Mouse (Mus musculus) urinary bladder, postnatal 25 days (tissue): ENCODE data around the gene Maco1.

Source experiments
- DNase-seq: peaks from one replicate; pipeline ENCODE4 v3.0.0; 2022; ENCODE audit warnings: low spot score

Maco1 gene

DNA sequence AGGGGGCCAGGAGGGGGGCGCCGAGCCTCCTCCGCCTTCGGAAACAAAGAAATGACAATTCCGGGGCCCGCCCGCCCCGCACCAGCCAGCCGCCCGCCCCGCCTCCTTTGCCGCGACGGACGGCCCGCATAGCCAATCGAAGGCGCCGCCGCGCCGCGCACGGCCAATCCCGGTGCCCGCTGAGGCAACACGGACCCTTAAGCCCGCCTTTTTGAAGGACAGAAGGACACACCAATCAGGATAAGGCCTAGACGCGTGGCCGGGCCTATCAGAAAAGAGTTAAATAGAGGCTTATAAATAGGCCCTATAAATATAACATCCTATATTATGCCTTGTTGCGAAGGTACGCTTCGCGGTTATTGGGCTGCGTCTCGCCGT, at the start of gene Maco1:
Maco1 (minus strand) TSS at position 87 of the 378 bp plus-strand sequence.
- DNase-seq, result peak; percentile 100

DNA sequence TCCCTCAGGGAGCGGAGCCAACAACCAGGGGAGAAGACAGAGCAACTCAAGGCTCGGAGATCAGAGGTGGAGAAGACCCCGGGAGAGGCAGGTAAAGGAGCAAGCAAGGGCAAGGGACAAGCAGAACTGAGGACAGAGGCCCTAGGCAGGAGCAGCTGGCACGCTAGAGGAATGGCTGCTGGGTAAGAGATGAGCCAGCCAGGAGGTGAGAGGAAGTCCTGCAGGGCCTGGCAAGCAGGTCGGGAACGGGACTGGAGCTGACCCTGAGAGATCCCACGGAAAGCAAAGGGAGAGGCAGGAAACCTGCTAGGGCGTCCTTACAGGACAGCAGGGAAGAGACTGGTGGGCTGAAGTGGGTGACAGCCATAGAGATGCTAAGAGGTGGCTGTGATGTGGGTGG, 48.0 kb upstream of the Maco1 start:
- no peak for DNase-seq

DNA sequence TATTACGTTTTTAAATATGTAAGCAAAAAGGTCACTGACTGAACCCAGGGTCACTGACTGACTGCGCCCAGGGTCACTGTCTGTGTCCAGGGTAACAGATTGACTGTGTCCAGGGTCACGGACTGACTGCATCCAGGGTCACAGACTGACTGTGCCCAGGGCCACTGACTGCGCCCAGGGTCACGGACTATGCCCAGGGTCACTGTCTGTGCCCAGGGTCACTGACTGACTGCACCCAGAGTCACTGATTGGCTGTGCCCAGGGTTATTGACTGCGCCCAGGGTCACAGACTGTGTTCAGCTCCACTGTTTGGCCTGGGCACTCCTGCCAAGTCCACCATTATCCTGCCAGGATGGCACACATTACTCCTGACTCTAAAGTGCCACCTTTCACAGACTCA, 44.1 kb upstream of the Maco1 start:
- no peak for DNase-seq

DNA sequence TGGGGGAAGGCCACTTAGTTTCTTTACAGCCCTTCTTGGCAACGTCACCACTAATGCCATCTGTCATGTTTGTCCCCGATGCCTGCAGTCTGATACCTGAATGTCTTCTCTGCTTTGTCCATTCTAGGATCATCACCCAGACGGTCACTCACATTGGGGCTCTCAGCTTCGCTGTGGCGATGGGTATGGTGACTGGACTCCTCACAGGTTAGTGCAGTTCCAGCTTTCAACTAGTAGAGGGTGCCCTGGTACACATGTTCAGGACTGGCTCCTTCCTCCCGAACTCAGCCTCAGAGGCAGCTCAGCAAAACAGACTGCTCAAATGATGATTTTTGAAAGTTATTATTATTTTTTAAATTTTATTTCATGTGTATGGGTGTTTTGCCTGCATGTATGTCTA, 39.0 kb upstream of the Maco1 start:
- DNase-seq, result peak; percentile 22

DNA sequence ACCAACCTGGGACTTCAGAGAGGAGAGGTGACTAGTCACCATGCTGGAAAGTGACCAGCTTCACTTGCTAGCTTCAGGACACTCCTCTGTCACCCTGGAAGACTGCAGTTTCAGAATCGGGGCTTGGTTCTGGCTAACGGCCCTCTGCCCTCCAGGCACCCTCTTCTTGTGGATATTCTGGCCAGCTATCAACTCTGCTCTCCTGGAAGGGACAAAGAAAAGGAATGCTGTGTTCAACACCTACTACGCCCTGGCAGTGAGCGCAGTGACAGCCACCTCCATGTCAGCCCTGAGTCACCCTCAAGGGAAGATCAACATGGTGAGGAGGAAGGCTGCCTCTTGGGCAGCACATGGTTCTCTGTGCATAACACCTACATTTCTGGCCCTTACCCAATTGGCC, 31.2 kb upstream of the Maco1 start:
- no peak for DNase-seq

DNA sequence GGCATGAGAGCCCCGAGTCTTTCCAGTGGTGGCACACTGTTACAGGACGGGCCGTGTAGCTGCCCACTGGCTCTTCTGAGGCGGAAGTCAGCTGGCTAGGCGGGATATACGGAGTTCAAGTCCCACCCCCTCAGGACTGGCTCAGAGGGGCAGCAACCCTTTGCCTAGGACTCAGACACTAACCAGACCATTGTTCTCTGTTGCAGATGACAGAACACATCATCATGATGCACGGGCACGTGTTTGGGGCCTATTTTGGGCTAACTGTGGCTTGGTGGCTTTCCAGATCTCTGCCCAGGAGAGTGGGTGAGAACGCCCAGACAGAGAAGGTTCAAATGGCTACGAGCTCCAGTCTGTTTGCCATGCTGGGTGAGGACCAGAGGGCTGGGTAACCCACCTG, 30.7 kb upstream of the Maco1 start:
- DNase-seq, result no peak

DNA sequence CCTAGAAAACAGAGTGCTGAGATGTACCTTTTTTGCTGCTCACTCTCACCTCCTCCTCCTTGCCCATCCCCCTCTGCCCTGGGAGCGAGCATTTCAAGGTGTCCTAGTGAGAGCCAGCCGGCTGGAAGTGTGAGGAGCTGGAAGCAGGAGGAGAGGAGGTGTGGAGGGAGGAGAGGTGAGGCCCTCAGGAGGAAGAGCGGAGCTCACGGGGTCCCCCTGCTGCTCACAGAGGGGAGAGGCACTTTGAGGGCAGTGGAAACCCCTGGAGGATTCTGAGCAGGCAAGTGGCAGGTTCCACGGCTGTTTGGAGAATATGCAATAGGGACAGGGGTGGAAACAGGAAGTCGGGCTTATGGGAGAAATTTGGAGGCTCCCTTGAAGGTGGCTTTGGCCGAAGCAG, 30.1 kb upstream of the Maco1 start:
- peak; percentile 35 for DNase-seq

DNA sequence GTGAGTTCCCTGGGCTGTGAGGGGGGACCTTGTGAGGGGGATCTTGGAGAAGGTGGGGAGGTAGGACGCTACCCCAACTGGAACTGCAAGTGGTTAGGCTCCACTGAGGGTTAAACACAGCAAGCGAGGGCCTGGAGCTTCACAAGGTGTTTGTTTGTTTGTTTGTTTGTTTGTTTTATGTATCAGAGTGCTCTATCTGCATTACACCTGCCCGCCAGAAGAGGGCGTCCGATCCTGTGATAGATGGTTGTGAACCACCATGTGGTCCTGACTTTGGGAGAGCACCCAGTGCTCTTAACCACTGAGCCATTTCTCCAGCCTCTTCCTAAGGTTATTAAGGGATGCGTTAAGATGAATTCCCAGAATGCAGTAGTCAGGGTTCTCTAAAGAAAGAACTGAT, 26.9 kb upstream of the Maco1 start:
- DNase-seq, result no peak

DNA sequence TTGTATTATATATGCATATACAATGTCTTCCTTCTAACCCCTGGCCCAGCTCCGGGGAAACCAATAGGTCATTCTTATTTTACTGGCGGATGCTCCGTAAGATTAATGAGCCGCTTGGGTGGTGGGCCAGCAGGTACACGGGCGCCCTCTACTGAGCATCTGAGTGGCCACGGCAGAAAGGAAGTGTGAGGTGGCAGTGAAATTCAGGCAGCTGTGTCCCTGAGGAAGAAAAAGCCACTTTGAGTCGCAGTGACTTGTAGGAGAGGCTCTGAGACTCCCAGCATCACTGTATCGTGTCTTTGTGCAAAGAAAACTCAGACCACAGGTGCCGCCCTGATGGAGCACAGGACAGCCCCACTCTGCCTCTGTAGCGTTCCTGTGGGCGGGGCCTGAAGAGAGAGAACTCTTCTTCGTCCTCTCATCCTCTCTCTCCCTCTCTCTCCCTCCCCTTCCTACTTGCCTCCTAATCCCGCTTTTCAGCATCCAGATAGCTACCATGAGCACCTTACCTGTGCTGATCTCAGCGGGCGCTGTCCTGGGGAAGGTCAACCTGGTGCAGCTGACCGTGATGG, 26.4 kb upstream of the Maco1 start:
- peak; percentile 74 for DNase-seq

DNA sequence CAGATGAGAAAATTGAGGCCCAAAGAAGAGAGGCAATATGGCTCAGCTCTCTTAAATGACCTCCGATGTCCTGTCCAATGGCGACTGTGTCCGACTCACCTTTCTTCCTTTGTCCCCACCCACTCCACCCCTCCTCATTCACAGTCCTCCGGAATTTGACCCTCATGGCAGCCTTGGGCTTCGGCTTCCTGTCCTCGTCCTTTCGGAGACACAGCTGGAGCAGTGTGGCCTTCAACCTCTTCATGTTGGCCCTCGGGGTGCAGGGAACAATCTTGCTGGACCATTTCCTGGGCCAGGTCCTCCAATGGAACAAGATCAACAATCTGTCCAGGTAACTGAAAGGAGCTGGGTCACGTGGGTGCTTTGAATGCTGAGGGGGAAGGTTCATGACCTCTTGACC, 23.0 kb upstream of the Maco1 start:
- no peak for DNase-seq

DNA sequence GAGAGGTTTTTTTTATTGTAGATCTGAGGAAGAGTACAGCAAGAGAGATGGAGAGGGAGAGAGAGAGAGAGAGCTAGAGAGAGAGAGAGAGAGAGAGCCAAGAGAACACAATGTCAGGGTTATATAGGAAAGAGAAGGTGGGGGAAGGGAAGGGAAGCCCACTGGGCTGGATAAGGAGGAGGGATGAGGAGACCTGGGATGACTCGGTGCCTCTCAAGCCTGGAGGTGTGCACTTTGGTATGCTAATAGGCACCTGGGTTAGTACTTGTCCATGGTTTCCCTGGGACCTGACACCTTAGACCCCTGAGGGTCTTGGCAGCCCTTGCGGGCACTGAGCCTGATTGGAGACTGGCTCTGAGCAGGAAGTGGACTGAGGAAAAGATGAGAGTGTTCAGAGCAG, 18.8 kb upstream of the Maco1 start:
- DNase-seq, result no peak

DNA sequence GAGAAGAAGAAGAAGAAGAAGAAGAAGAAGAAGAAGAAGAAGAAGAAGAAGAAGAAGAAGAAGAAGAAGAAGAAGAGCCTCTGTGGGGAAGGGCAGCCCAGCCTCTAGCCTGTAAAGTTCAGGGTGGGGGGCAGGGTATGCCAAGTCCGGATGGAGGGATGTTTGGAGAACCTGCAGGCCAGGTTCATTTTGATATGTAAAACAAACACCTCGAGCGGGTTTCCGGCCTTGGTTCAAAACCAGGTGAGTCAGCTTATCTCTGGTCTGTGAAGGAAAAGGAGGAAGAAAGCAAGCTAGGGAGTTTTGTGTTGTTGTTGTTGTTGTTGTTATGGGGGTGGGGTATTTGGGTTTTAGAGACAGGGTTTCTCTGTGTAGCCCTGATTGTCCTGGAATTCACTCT, 18.3 kb upstream of the Maco1 start:
- no peak for DNase-seq

DNA sequence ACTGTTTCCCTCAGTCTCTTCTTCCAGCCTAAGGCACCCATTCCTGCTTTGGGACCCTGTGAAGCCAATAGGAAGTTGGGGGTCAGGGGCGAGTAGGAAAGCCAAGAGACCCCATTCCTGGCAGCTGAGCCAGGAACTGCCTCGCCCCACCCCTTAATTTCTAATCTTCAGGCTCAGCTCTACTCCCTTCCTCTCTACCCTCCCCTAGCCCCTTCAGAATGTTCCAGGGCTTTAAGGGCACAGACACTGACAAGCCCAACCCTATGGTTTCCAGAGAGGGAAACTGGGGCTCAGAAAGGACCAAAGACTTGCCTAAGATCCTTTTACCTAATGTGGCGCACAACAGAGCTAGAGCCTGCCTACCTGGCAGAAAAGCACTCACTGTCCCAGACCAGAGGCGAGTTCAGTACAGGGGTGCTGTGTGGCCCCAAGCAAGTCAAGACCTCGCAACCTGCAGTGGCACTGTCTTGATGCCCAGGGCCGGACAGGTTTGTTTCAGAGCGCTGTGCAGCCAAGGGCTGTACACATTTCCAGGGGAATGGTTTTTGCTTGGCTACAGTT, 16.8 kb upstream of the Maco1 start:
- no peak for DNase-seq

DNA sequence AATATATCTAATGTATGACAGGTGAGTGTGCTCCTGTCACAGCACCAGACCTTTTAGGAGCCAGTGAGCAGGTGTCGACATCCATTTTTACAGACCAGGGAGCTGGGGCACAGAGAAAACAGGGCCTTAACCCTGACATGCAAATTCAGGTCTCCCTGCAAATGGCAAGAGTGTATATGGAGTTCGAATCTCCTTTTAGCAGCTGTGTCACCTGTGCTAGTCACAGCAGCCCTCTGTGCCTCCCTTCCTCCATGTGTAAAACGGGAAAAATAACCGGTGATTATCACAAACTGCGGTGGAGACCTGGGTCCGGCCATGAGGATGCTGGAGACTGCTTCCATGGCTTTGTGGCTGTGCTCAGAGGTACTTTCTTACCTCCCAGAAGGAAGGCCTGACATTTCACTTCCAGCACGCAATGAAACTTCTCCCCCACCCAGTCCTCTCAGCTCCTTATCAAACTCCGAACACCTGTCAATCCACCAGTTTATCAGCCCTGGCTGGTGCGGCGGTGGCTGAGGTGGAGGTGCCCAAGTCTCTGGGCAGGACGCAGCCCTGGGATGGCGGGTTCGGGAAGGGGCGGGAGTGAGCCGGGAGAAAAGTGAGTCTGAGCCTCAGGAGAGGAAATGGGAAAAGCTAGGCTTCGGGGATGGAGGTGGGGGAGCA, 16.1 kb upstream of the Maco1 start:
- DNase-seq, result no peak

DNA sequence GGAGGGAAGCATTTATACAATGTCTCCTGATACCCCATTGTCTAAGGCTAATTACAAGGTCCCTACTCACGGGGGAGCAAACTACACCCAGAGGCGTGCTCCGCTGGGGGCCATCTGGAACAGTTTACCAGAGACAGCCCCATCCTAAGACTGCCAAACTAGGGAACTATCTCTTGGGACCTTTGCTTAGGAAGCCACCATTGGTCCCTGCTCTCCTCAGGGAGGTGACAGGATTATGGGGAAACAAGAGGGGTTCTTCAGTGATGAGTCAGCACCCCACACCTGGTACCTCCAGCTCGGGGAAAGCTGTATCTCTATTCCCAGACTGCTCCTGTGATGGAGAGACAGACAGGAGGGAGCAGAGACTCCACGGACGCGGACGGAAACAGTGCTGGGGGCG, 15.3 kb upstream of the Maco1 start:
- DNase-seq, result no peak

DNA sequence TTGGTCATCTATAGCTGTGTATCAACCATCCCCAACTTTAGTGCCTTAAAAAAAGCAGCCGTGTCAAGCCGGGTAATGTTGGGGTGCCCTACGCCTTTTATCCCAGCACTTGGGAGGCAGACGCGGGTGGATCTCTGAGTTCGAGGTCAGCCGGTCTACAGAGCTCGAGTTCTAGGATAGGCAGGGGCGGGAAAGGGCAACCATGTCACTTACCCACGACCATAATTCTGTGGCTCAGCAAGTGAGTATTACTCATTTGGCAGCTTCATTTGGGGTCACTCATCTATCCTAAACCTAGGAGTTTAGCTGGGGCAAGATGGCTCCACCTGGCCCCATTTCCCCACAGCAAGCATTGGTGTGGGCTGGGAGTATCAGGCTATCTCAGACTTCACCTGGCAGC, 14.9 kb upstream of the Maco1 start:
- no peak for DNase-seq

DNA sequence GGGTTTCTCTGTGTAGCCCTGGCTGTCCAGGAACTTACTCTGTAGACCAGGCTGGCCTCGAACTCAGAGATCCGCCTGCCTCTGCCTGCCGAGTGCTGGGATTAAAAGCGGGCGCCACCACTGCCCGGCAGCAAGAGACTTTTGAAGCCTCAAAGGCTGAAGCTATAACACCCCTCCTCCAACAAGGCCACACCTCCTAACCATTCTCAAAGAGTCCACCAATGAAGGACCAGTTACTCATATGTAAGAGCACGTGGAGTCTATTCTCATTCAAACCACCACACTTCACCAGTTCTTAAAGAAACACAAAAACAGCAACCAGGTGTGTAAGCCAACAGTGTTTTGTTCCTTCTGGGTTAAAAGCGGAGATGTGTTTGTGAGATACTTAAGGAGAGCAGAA, 14.5 kb upstream of the Maco1 start:
- DNase-seq, result no peak

DNA sequence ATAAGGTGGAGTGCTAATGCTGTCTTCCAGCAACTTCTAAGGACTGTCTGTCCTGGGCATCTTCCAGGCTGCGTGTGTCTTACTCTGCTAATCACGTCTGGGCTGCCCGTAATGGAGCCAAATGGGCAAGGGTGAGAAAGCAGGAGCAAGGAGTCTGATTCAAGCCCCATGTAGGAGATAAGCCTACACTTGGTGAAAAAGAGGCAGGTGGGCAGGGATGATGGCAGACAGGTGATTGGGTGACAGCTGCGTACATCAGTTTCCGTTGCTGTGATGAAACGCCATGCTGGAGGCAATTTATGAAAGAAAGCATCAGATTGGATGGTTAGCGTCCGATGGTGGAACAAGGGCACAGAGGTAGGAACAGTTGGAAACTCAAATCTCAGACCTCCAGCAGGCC, 14.1 kb upstream of the Maco1 start:
- no peak for DNase-seq

DNA sequence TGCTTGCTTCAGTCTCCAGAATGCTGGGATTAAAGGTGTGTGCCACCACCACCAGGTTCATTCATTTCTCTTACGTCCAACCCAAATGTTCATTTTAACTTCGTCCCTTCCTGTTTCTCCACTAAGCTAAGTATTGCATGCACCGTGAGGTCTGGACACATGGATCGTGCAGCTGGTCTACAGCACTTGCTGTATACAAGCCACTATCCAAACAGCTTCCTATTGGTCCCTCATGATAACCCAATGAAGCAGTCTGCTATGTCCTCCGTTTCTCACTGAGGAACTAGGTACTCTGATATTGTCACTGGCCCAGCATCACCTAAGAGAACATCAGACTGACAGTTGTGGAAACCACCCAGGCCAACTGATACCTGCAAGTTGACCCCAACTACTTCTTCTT, 12.6 kb upstream of the Maco1 start:
- no peak for DNase-seq

DNA sequence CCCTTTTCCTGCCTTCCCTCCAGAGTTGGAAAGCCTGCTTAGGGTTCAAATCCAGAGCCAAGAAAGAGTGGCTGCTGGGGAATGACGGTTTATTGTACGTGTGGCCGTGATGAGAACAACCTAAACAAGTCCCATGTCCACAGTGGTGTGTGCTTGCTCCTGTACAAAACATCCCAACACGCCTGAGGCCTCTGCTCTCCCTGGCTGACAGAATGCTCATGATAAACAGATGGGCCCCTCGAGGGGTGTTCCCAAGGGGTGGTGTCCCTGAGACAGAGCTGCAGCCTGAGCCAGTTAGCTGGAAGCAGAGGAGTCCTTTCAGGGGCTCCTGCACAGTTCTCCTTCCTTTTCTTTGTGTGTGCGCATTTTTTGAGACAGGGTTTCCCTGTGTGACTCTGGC, 12.2 kb upstream of the Maco1 start:
- no peak for DNase-seq

DNA sequence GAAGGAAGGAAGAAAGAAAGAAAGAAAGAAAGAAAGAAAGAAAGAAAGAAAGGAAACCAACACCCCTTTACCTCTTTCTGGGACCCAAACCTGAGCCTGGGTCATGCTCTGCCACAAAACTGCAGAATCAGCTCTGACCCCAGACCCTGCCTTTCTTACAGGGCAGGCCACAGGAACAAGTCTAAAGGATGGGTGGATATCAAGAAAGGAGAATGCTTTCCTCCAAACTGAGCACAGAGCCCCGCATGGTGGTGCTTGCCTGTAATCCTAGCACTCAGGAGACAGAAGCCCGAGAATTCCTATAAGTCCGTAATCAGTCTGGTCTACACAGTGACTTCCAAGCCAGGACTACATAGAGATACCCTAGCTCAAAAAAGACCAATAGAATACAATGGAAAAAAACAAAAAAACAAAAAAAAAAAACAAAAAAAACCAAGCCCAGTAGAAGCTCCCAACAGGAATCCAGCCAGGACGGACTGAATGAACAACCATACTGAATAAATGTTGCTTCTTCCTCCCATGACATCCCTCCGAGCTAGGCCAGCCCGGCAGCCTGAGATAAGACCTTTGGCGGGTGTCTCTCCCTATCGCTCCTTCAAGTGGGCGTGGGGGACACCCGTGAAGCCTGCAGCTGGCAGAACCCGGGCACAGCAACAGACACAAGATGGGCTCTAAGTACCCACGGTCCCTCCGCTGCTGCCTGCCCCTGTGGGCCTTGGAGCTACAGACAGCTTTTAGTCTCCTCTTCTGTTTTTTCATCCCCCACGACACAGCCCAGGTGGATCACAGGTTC, 11.0 kb upstream of the Maco1 start, which contains the start of gene Rhd:
Rhd (plus strand) TSS at position 600 of the 793 bp plus-strand sequence.
- no peak for DNase-seq

DNA sequence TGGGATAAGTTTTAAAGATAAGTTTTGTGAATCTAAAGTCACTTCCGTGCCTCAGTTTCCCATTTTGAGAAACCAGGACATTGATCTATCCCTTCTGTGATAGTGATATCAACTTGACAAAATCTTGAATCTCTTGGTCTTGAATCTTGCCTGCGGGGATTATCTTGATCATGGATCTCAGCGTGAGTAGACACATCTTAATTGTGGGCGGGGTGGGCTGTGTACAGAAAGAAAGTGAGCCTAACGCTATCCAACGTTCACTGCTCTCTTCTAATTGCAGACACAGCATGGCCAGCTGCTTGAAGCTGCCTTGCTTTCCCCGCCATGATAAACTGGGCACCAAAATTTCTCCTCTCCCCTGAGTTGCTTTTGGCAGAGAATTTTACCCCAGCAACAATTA, 9.9 kb upstream of the Maco1 start:
- no peak for DNase-seq

DNA sequence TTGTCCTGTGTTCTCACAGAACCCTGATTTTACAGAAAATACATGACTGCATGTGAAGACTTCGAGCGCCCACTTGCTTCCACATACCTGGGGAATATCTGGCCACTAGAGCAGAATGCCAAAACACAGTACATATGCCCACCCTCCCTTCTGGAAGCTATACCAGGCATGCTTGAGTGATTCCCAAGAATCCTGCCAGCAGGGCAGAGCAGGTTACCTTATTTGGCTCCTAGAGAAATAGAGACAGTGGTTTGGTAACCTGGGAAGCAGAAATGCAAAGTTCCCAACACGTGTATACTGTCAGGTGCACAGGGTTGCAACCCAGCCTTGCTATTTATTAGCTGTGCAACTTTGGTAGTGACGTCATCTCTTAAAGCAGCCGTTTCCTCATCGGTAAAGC, 8.7 kb upstream of the Maco1 start:
- DNase-seq, result no peak
